9 mouse cellular contexts compared by ENCODE assay signal in genomic region chr14:79912610-79913009, GRCm38 (mm10).
DNase-seq lines count a peak whose midpoint lies in the region; ATAC-seq lines count a peak whose summit lies in the region.
"Had no signal": no experiment of that assay in that cellular context is flagged by ENCODE, and none has a peak within 500 bp of the region (broad histone marks: within the 10 kb centered on the region; RNA-seq: fewer than 3 reads in every experiment).

No protein-coding gene starts in this region.

- H3K4me3 ChIP-seq in forebrain, embryonic 11.5 days (ENCODE audit: low read depth, low read length): no peak overlapping the region
- H3K4me3 ChIP-seq in forebrain, embryonic 15.5 days: no peak overlapping the region
- H3K4me3 ChIP-seq in embryonic facial prominence, embryonic 11.5 days (ENCODE audit: low read depth, low read length): no peak overlapping the region
- H3K4me3 ChIP-seq: myocyte had no signal

- H3K36me3 ChIP-seq in forebrain, embryonic 11.5 days (ENCODE audit: control insufficient read depth, insufficient read depth, low read length): no peaks in the 10 kb centered on the region
- no peaks in the 10 kb centered on the region for H3K36me3 ChIP-seq in forebrain, embryonic 15.5 days
- no peaks in the 10 kb centered on the region for H3K36me3 ChIP-seq in embryonic facial prominence, embryonic 11.5 days (replicated peaks; ENCODE audit: control insufficient read depth, insufficient read depth, low read depth, low read length)

- no peaks in the 10 kb centered on the region for H3K9me3 ChIP-seq in forebrain, embryonic 11.5 days (ENCODE audit: control insufficient read depth, low read length)
- no peaks in the 10 kb centered on the region for H3K9me3 ChIP-seq in forebrain, embryonic 15.5 days
- H3K9me3 ChIP-seq in embryonic facial prominence, embryonic 11.5 days (replicated peaks; ENCODE audit: control insufficient read depth, low read length): no peaks in the 10 kb centered on the region

- no peak overlapping the region for H3K4me2 ChIP-seq in forebrain, embryonic 11.5 days (ENCODE audit: low read depth, low read length, severe bottlenecking)
- no peak overlapping the region for H3K4me2 ChIP-seq in forebrain, embryonic 15.5 days (replicated peaks)
- H3K4me2 ChIP-seq in embryonic facial prominence, embryonic 11.5 days (ENCODE audit: low read depth, low read length): no peak overlapping the region

- DNase-seq in forebrain, embryonic 11.5 days (ENCODE audit: low spot score): peak; percentile 73
- DNase-seq in urinary bladder, postnatal 14 days (ENCODE audit: low spot score): peak; percentile 16
- DNase-seq in urinary bladder, adult 2 months (ENCODE audit: low spot score): no peak
- peak; percentile 52 for DNase-seq in embryonic facial prominence, embryonic 11.5 days (ENCODE audit: low spot score)
- peak; percentile 77 for DNase-seq in kidney, postnatal 10 days
- peak; percentile 49 for DNase-seq in lung, postnatal 36 days

- no peak overlapping the region for H3K9ac ChIP-seq in forebrain, embryonic 11.5 days (ENCODE audit: low read length)
- no peak overlapping the region for H3K9ac ChIP-seq in forebrain, embryonic 15.5 days (replicated peaks)
- no peak overlapping the region for H3K9ac ChIP-seq in embryonic facial prominence, embryonic 11.5 days (replicated peaks; ENCODE audit: low read length)

- no peak overlapping the region for H3K27ac ChIP-seq in forebrain, embryonic 11.5 days (ENCODE audit: low read depth, low read length)
- no peak overlapping the region for H3K27ac ChIP-seq in forebrain, embryonic 15.5 days (replicated peaks)
- no peak overlapping the region for H3K27ac ChIP-seq in embryonic facial prominence, embryonic 11.5 days (replicated peaks; ENCODE audit: low read depth, low read length)

- H3K4me1 ChIP-seq in forebrain, embryonic 11.5 days (replicated peaks; ENCODE audit: control insufficient read depth, insufficient read depth, low read length): no peaks in the 10 kb centered on the region
- H3K4me1 ChIP-seq in forebrain, embryonic 15.5 days: peaks cover 36% of the 10 kb centered on the region
- H3K4me1 ChIP-seq in embryonic facial prominence, embryonic 11.5 days (ENCODE audit: control insufficient read depth, insufficient read depth, low read length): no peaks in the 10 kb centered on the region

- WGBS in forebrain, embryonic 11.5 days: 43% methylated on average over 4 of the region's 4 CpGs
- 41% methylated on average over 4 of the region's 4 CpGs for WGBS in forebrain, embryonic 15.5 days
- 47% methylated on average over 4 of the region's 4 CpGs for WGBS in embryonic facial prominence, embryonic 11.5 days

- ATAC-seq in forebrain, embryonic 11.5 days (replicated peaks; ENCODE audit: low FRiP score): peak; percentile 39; the same call in 1 of the 2 replicates
- no peak for ATAC-seq in forebrain, embryonic 15.5 days (replicated peaks)
- ATAC-seq in embryonic facial prominence, embryonic 11.5 days (replicated peaks; ENCODE audit: insufficient number of reproducible peaks, low FRiP score, low TSS enrichment, low read depth): no peak
- no peak for ATAC-seq in erythroblast, adult 5-6 weeks (replicated peaks; ENCODE audit: low FRiP score, poor library complexity, severe bottlenecking)

- no peaks in the 10 kb centered on the region; the same call in 1 of the 2 replicates for H3K27me3 ChIP-seq in forebrain, embryonic 11.5 days (ENCODE audit: control insufficient read depth, insufficient read depth, low read length)
- H3K27me3 ChIP-seq in forebrain, embryonic 15.5 days: 0 out of 2 replicates have a peak, but pooled peaks cover 2% of the 10 kb centered on the region
- no peaks in the 10 kb centered on the region for H3K27me3 ChIP-seq in embryonic facial prominence, embryonic 11.5 days (ENCODE audit: control insufficient read depth, insufficient read depth, low read length)
